Mouse (Mus musculus) liver, embryonic 14.5 days (tissue): ENCODE results near the gene Nfatc4. TPM values are rescaled to one million over a fixed set of nuclear protein-coding genes. Genes with fewer than 3 reads are reported as not detected.

ENCODE experiments used
- ATAC-seq: fragments of 200-750 bp; cut with Nextera tagmentation; 2 replicates; pipeline ENCODE4 v1.8.0; 2017; ENCODE audit warnings: moderate number of reproducible peaks, mild to moderate bottlenecking, moderate library complexity; ENCODE audit not compliant: insufficient read depth
- DNase-seq, 3 experiments: peaks; one replicate each; pipeline ENCODE4 v3.0.0-alpha.2; 2012 to 2013; ENCODE audit warnings: low read depth in 3 of 3, low spot score in 3 of 3
- H3K27ac ChIP-seq: fragments of 300-500 bp; sonication (generic); 2 replicates; pipeline ENCODE4 v1.5.1; 2014; ENCODE audit warnings: moderate library complexity, mild to moderate bottlenecking, control low read depth, inconsistent platforms
- H3K27me3 ChIP-seq: fragments of 300-500 bp; sonication (generic); 2 replicates; pipeline ENCODE4 v1.6.1; 2014; ENCODE audit warnings: mild to moderate bottlenecking, low read length, moderate library complexity; ENCODE audit not compliant: control insufficient read depth, insufficient read depth
- H3K36me3 ChIP-seq: fragments of 300-500 bp; sonication (generic); replicated peaks from 2 replicates; pipeline ENCODE4 v1.6.1; 2014; ENCODE audit warnings: low read depth; ENCODE audit not compliant: control insufficient read depth, insufficient read depth
- H3K4me1 ChIP-seq, 2 experiments: fragments of 200-500 bp in 1 of 2; fragments of 300-500 bp in 1 of 2; sonication (generic) in 1 of 2; replicated peaks; 2 replicates each; pipeline ENCODE4 v1.6.1; 2012 to 2014; ENCODE audit warnings: antibody characterized with exemption in 1 of 2, inconsistent platforms in 1 of 2, low read length in 1 of 2; ENCODE audit not compliant: control insufficient read depth in 2 of 2, insufficient read depth in 2 of 2
- H3K4me2 ChIP-seq: fragments of 300-500 bp; sonication (generic); 2 replicates; pipeline ENCODE4 v1.6.1; 2014; ENCODE audit warnings: low read depth, mild to moderate bottlenecking, control low read depth, moderate library complexity
- H3K4me3 ChIP-seq, 2 experiments: fragments of 200-500 bp in 1 of 2; fragments of 300-500 bp in 1 of 2; sonication (generic) in 1 of 2; 2 replicates each; pipeline ENCODE4 v1.5.1; 2012 to 2014; ENCODE audit warnings: low read depth in 2 of 2, low read length in 2 of 2, mild to moderate bottlenecking in 2 of 2, control low read depth in 1 of 2, inconsistent platforms in 1 of 2, moderate library complexity in 1 of 2; ENCODE audit not compliant: insufficient read depth in 1 of 2
- H3K9ac ChIP-seq: fragments of 300-500 bp; sonication (generic); replicated peaks from 2 replicates; pipeline ENCODE4 v1.6.1; 2014; ENCODE audit warnings: mild to moderate bottlenecking, control low read depth, moderate library complexity
- H3K9me3 ChIP-seq: fragments of 300-500 bp; sonication (generic); 2 replicates; pipeline ENCODE4 v1.6.1; 2016; ENCODE audit warnings: low read length, mixed read lengths; ENCODE audit not compliant: control insufficient read depth
- CTCF ChIP-seq: IDR thresholded peaks from 2 replicates; pipeline ENCODE4 v1.5.1; 2016; ENCODE audit warnings: antibody characterized with exemption, low read depth, control low read depth
- EP300 ChIP-seq: IDR thresholded peaks from 2 replicates; pipeline ENCODE4 v1.6.1; 2016; ENCODE audit warnings: antibody characterized with exemption, low read depth
- WGBS: fragments of 180-500 bp; shearing (Covaris S2); extraction: QIAGEN DNeasy Blood & Tissue Kit; methylation state at CpG from one replicate; pipeline ENCODE4 v1.1.7; 2014; ENCODE audit not compliant: insufficient replicate concordance; 5-methylcytosine and 5-hydroxymethylcytosine counted together
- polyA plus RNA-seq, 2 experiments: library from polyadenylated mRNA; depleted of rRNA in 1 of 2; stranded (reverse) in 1 of 2; unstranded in 1 of 2; fragments of >200 nt; fragmentation: Nextera tagmentation in 1 of 2; extraction: Ambion mirVana in 1 of 2; gene quantifications; 2 replicates each; pipeline versions ENCODE4 v1.2.1 to v1.2.3; 2012 to 2014

Gene Nfatc4
- polyA plus RNA-seq, 2 experiments: 0.33 to 1.0 TPM

DNA sequence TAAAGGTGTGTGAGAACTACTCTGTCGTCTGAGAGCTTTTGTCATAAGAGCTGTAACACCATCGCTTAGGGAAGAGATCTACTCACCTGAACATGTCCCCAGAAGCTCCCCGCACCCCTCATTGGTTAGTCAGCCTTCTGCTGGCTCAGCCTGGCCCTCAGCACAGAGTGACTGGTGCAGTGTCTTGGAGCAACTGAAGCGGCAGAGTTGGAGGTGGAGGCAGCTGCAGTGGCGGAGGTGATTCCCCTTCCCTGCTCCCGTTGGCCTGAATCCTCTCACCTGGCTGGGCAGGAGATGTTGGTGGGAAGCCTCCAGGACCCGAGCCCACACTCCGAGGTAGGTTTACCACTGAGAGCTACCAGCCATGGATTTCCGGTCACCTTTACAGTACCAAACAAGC, 2.4 kb upstream of the Nfatc4 start:
- Histone ChIP-seq H3K9me3 (no peaks in the 10 kb centered on the region), H3K36me3 (no peaks in the 10 kb centered on the region), H3K9ac (no peak overlapping the region), H3K27ac (no peak overlapping the region), H3K4me2 (no peak overlapping the region), H3K4me1 (peaks cover 0 to 3% of the 10 kb centered on the region in 2 experiments; a peak in 2 of 4 replicates), H3K27me3 (peaks cover 31% of the 10 kb centered on the region), H3K4me3 (no peak overlapping the region)
- WGBS: 71% methylated on average over 9 of the region's 9 CpGs
- DNase-seq (no peak), ATAC-seq (no peak)
- no peak for TF ChIP-seq CTCF
- TF ChIP-seq EP300: no peak

DNA sequence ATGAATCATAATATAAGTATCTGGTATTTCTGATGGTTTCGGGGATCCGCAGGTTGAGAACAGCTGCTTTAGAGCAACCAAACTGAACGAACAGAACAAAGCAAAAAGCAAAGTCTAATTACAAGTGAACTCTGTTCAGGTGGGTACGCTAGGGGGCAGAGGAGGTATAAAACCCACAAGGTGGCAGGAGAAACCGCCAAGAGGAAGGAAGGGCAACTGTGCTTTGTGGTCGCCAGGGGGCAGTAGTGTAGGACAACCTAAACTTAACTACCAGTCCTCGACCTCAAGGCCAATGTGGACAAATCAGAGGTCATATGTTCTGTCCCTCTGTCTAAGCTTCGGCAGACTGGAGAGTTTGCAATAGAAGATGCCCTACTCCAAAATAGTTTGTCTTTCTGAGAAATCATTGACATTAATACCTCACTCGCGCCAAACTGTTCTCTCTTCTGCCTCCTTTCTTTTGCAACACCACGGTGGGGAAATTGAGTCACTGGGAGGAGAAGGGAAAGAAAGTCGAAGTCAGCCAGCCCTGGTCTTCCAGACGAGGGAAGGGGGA, 431 bp upstream of the Nfatc4 start:
- ATAC-seq (no peak), DNase-seq (peak; percentile 53 to 57 (median 54))
- peaks cover 50% of the 10 kb centered on the region for H3K27me3 ChIP-seq
- no peak overlapping the region; the same call in 1 of the 2 replicates for H3K9ac ChIP-seq
- H3K4me2 ChIP-seq: peak overlapping the region; percentile 71
- TF ChIP-seq EP300: no peak
- peak; percentile 94 for TF ChIP-seq CTCF
- no peaks in the 10 kb centered on the region for H3K9me3 ChIP-seq
- no peak overlapping the region for H3K27ac ChIP-seq
- 0 out of 4 replicates have a peak overlapping the region, but pooled peaks of 1 of the 2 experiments have one; percentile 20 for H3K4me3 ChIP-seq
- H3K36me3 ChIP-seq: no peaks in the 10 kb centered on the region
- H3K4me1 ChIP-seq: peaks cover 0 to 3% of the 10 kb centered on the region in 2 experiments; a peak in 2 of 4 replicates
- WGBS: 5% methylated on average over 13 of the region's 13 CpGs

DNA sequence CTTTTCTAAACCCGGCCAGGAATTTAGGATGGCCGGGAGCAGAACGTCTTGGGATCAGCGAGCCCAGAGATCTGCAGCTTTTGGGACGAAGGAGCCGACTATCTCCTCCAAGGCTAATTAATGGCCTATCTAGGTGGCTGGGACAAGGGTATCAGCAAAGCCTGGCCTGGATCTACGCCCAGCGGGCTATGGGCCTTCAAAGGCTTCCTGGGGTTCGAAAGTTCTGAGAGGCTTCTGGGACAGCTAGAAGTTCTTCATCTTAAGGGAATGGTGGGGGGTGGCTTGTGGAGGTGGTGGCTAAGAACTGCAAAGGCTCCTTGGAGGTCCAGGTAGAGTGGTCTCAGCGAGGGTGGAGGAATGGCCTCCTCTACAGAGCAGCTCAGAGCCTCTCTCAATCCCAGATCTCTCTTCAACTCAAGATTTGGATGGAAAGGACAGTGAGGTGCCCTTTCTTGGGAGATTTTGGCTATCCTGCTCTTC, 1.1 kb downstream of the Nfatc4 start:
- Histone ChIP-seq H3K4me1 (peaks cover 0 to 3% of the 10 kb centered on the region in 2 experiments; a peak in 2 of 4 replicates), H3K9me3 (no peaks in the 10 kb centered on the region), H3K9ac (no peak overlapping the region), H3K4me3 (peak overlapping the region; percentile 38 to 53; a peak in 3 of 4 replicates), H3K4me2 (peak overlapping the region; percentile 71), H3K27ac (no peak overlapping the region), H3K36me3 (no peaks in the 10 kb centered on the region), H3K27me3 (peaks cover 53% of the 10 kb centered on the region)
- no peak for TF ChIP-seq CTCF
- no peak for TF ChIP-seq EP300
- DNase-seq: no peak
- ATAC-seq: no peak
- 10% methylated on average over 10 of the region's 10 CpGs for WGBS

DNA sequence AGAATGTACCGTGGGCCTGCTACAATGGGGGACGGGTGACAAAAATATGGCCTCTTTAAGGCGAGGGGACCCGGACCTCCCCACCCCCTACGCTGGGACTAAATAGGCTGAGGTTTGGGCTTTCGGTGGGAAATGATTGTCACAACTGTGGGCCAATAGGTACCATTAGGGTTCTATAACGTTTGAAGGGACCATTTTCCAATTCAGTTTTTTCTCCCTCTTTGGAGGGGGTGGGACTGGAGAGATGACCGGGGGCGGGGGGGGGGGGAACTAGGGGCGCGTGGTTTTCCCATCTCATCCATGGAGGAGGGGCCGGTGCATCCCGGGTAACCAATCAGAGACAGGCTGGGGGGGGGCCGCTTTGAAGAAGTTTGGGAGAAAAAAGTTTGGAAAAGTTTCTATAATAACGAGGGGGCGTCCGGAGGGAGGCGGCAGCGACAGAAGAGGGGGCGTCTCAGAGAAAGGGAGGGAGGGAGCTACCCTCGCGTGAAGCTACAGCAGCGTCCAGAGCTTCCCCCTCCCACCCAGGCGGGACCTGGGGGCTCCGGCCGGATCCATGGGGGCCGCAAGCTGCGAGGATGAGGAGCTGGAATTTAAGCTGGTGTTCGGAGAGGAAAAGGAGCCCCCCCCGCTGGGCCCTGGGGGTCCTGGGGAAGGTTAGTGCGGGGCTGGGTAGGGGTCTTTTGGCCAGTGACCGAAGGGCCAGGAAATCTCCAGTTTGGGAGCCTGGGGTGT, 1.7 kb downstream of the Nfatc4 start:
- Histone ChIP-seq H3K36me3 (no peaks in the 10 kb centered on the region), H3K9ac (peak overlapping the region; percentile 5; the same call in 1 of the 2 replicates), H3K27ac (no peak overlapping the region), H3K4me2 (peak overlapping the region; percentile 71), H3K27me3 (peaks cover 53% of the 10 kb centered on the region), H3K4me3 (peak overlapping the region; percentile 10 to 30; a peak in 3 of 4 replicates), H3K9me3 (no peaks in the 10 kb centered on the region), H3K4me1 (peaks cover 0 to 3% of the 10 kb centered on the region in 2 experiments; a peak in 2 of 4 replicates)
- WGBS: 4% methylated on average over 28 of the region's 32 CpGs
- ATAC-seq: no peak
- DNase-seq: no peak
- no peak for TF ChIP-seq CTCF
- no peak for TF ChIP-seq EP300
